8 mouse cellular contexts compared by ENCODE assay signal in genomic region chr10:42680582-42681001, GRCm38 (mm10).
DNase-seq lines count a peak whose midpoint lies in the region; ATAC-seq lines count a peak whose summit lies in the region.

No protein-coding gene starts in this region.

- H3K36me3 ChIP-seq in forebrain, embryonic 12.5 days (replicated peaks): peaks cover 11% of the 10 kb centered on the region; the same call in 1 of the 2 replicates
- no peaks in the 10 kb centered on the region; the same call in 1 of the 2 replicates for H3K36me3 ChIP-seq in forebrain, embryonic 11.5 days (ENCODE audit: control insufficient read depth, insufficient read depth, low read length)
- H3K36me3 ChIP-seq in hindbrain, embryonic 10.5 days: peaks cover 11% of the 10 kb centered on the region
- peaks cover 42% of the 10 kb centered on the region for H3K36me3 ChIP-seq in megakaryocyte, embryonic 14.5 days (replicated peaks; ENCODE audit: low read length)

- H3K27me3 ChIP-seq in forebrain, embryonic 12.5 days: no peaks in the 10 kb centered on the region
- H3K27me3 ChIP-seq in forebrain, embryonic 11.5 days (ENCODE audit: control insufficient read depth, insufficient read depth, low read length): no peaks in the 10 kb centered on the region
- H3K27me3 ChIP-seq in hindbrain, embryonic 10.5 days (ENCODE audit: insufficient read depth, poor library complexity, severe bottlenecking): peaks cover 11% of the 10 kb centered on the region; the same call in 1 of the 2 replicates
- H3K27me3 ChIP-seq in megakaryocyte, embryonic 14.5 days (replicated peaks): no peaks in the 10 kb centered on the region

- H3K4me1 ChIP-seq in forebrain, embryonic 12.5 days: peaks cover 16% of the 10 kb centered on the region
- peaks cover 8% of the 10 kb centered on the region for H3K4me1 ChIP-seq in forebrain, embryonic 11.5 days (replicated peaks; ENCODE audit: control insufficient read depth, insufficient read depth, low read length)
- peaks cover 23% of the 10 kb centered on the region for H3K4me1 ChIP-seq in hindbrain, embryonic 10.5 days (replicated peaks)
- peaks cover 36% of the 10 kb centered on the region for H3K4me1 ChIP-seq in megakaryocyte, embryonic 14.5 days

- H3K4me3 ChIP-seq in forebrain, embryonic 12.5 days (replicated peaks): no peak overlapping the region
- no peak overlapping the region for H3K4me3 ChIP-seq in forebrain, embryonic 11.5 days (ENCODE audit: low read depth, low read length)
- H3K4me3 ChIP-seq in hindbrain, embryonic 10.5 days: peak overlapping the region; percentile 80
- H3K4me3 ChIP-seq in megakaryocyte, embryonic 14.5 days (replicated peaks): peak overlapping the region; percentile 99

- ATAC-seq in forebrain, embryonic 12.5 days (ENCODE audit: low FRiP score): no peak
- no peak for ATAC-seq in forebrain, embryonic 11.5 days (replicated peaks; ENCODE audit: low FRiP score)
- ATAC-seq in erythroid progenitor cell, adult 5-6 weeks (replicated peaks; ENCODE audit: low FRiP score, poor library complexity, severe bottlenecking): no peak

- H3K4me2 ChIP-seq in forebrain, embryonic 12.5 days: peak overlapping the region; percentile 3; the same call in 1 of the 2 replicates
- H3K4me2 ChIP-seq in forebrain, embryonic 11.5 days (ENCODE audit: low read depth, low read length, severe bottlenecking): no peak overlapping the region

- no peak for DNase-seq in forebrain, embryonic 11.5 days (ENCODE audit: low spot score)
- DNase-seq in ES-CJ7 (ENCODE audit: low read depth, low spot score): peak; percentile 78
- DNase-seq in hindbrain, embryonic 10.5 days (ENCODE audit: low spot score): no peak
- no peak for DNase-seq in urinary bladder, postnatal 14 days (ENCODE audit: low spot score)
- no peak for DNase-seq in spleen, postnatal 14 days (ENCODE audit: low spot score in 2 of 2)

- no peak overlapping the region for H3K9ac ChIP-seq in forebrain, embryonic 12.5 days
- H3K9ac ChIP-seq in forebrain, embryonic 11.5 days (ENCODE audit: low read length): no peak overlapping the region

- no peaks in the 10 kb centered on the region for H3K9me3 ChIP-seq in forebrain, embryonic 12.5 days
- no peaks in the 10 kb centered on the region for H3K9me3 ChIP-seq in forebrain, embryonic 11.5 days (ENCODE audit: control insufficient read depth, low read length)
- H3K9me3 ChIP-seq in hindbrain, embryonic 10.5 days: no peaks in the 10 kb centered on the region
- H3K9me3 ChIP-seq in megakaryocyte, embryonic 14.5 days: peaks cover 9% of the 10 kb centered on the region

- H3K27ac ChIP-seq in forebrain, embryonic 12.5 days: no peak overlapping the region
- H3K27ac ChIP-seq in forebrain, embryonic 11.5 days (ENCODE audit: low read depth, low read length): no peak overlapping the region
- H3K27ac ChIP-seq in hindbrain, embryonic 10.5 days: no peak overlapping the region

- WGBS in forebrain, embryonic 12.5 days: 9% methylated on average over 6 of the region's 6 CpGs
- WGBS in forebrain, embryonic 11.5 days: 13% methylated on average over 6 of the region's 6 CpGs
- WGBS in hindbrain, embryonic 10.5 days: 7% methylated on average over 6 of the region's 6 CpGs

Comparison
In these comparisons a context has a peak if more than half of its experiments do, and no peak if none do; other contexts are left out.
1. H3K4me3 ChIP-seq: peak in hindbrain, embryonic 10.5 days (single experiment) and megakaryocyte, embryonic 14.5 days (single experiment); none in forebrain, embryonic 12.5 days (single experiment) and forebrain, embryonic 11.5 days (single experiment).